Mouse (Mus musculus) midbrain, postnatal 0 days (tissue): ENCODE measurements around the gene Rsph9. TPM values are rescaled to one million over a fixed set of nuclear protein-coding genes. Genes with fewer than 3 reads are reported as not detected.

Source experiments
- ATAC-seq: fragments of 200-750 bp; cut with Nextera tagmentation; 2 replicates; pipeline ENCODE4 v1.8.0; 2017; ENCODE audit warnings: moderate number of reproducible peaks, mild to moderate bottlenecking, moderate TSS enrichment, moderate library complexity; ENCODE audit not compliant: low FRiP score
- DNase-seq: peaks from one replicate; pipeline ENCODE4 v3.0.0-alpha.2; 2015; ENCODE audit warnings: low spot score
- H3K27ac ChIP-seq: fragments of 300-500 bp; sonication (generic); 2 replicates; pipeline ENCODE4 v1.5.1; 2014; ENCODE audit warnings: low read depth, mild to moderate bottlenecking, low read length, mixed read lengths
- H3K27me3 ChIP-seq: fragments of 300-500 bp; sonication (generic); 2 replicates; pipeline ENCODE4 v1.6.1; 2014; ENCODE audit warnings: low read length, control low read depth, mixed read lengths; ENCODE audit not compliant: insufficient read depth
- H3K36me3 ChIP-seq: fragments of 300-500 bp; sonication (generic); 2 replicates; pipeline ENCODE4 v1.6.1; 2014; ENCODE audit warnings: low read length, control low read depth, mixed read lengths; ENCODE audit not compliant: insufficient read depth
- H3K4me1 ChIP-seq: fragments of 300-500 bp; sonication (generic); 2 replicates; pipeline ENCODE4 v1.6.1; 2014; ENCODE audit warnings: mild to moderate bottlenecking, control low read depth, antibody characterized with exemption, low read length, mixed read lengths; ENCODE audit not compliant: insufficient read depth
- H3K4me2 ChIP-seq: fragments of 300-500 bp; sonication (generic); 2 replicates; pipeline ENCODE4 v1.6.1; 2014; ENCODE audit warnings: low read depth, mild to moderate bottlenecking, low read length, mixed read lengths; ENCODE audit not compliant: poor library complexity, severe bottlenecking
- H3K4me3 ChIP-seq: fragments of 300-500 bp; sonication (generic); 2 replicates; pipeline ENCODE4 v1.5.1; 2014; ENCODE audit warnings: low read depth, mild to moderate bottlenecking, low read length, moderate library complexity
- H3K9ac ChIP-seq: fragments of 300-500 bp; sonication (generic); replicated peaks from 2 replicates; pipeline ENCODE4 v1.6.1; 2014; ENCODE audit warnings: mild to moderate bottlenecking, low read length, moderate library complexity, mixed read lengths; ENCODE audit not compliant: poor library complexity, severe bottlenecking
- H3K9me3 ChIP-seq: fragments of 300-500 bp; sonication (generic); 2 replicates; pipeline ENCODE4 v1.6.1; 2016; ENCODE audit warnings: low read length, control low read depth
- CTCF ChIP-seq: IDR thresholded peaks from 2 replicates; pipeline ENCODE4 v1.5.1; 2016; ENCODE audit warnings: antibody characterized with exemption, mild to moderate bottlenecking
- WGBS: fragments of 180-500 bp; shearing (Covaris S2); extraction: QIAGEN DNeasy Blood & Tissue Kit; methylation state at CpG from one replicate; pipeline ENCODE4 v1.1.7; 2014; 5-methylcytosine and 5-hydroxymethylcytosine counted together
- polyA plus RNA-seq: library from polyadenylated mRNA; unstranded; fragments of >200 nt; fragmentation: Nextera tagmentation; extraction: Ambion mirVana; gene quantifications from 2 replicates; pipeline ENCODE4 v1.2.1, GENCODE M21; 2015
- total RNA-seq: library from RNA; depleted of rRNA; stranded (reverse); fragments of >200 nt; gene quantifications from 2 replicates; pipeline ENCODE4 v1.2.3, GENCODE M21; 2014

Gene Rsph9
- total and polyA plus RNA-seq, 2 experiments from 2014 or later, result 55.6 to 103 TPM

DNA sequence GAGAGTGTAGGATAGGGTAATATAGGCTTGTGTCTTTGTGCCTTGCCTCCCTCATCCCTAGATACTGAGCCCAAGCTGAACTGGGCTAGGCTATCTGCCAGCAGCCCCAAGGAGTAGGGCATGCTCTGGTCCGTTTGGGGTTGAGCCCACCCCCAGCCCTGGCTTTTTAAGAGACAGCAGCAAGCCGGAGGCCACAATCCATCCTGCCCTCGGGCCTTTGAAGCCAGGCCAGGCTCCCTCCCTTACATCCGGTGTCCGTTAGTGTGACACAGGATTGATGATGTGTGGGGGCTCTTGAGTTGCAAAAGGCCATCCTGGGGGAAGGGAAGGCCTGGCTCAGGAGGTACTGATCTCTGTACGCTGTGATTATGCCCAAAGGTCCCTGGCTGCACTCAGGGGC is 17.4 kb downstream of the Rsph9 start:
- 88% methylated on average over 6 of the region's 6 CpGs for WGBS
- H3K9ac ChIP-seq, result no peak overlapping the region
- DNase-seq (no peak), ATAC-seq (no peak)
- TF ChIP-seq CTCF, result no peak
- no peak overlapping the region for H3K27ac ChIP-seq
- no peaks in the 10 kb centered on the region for H3K9me3 ChIP-seq
- H3K4me1 ChIP-seq, result no peaks in the 10 kb centered on the region
- no peaks in the 10 kb centered on the region for H3K27me3 ChIP-seq
- H3K4me3 ChIP-seq, result no peak overlapping the region
- no peak overlapping the region for H3K4me2 ChIP-seq
- peaks cover 82% of the 10 kb centered on the region for H3K36me3 ChIP-seq

- Histone ChIP-seq H3K9ac (no peak overlapping the region), H3K4me1 (no peaks in the 10 kb centered on the region), H3K27ac (no peak overlapping the region), H3K4me3 (no peak overlapping the region), H3K27me3 (no peaks in the 10 kb centered on the region), H3K36me3 (peaks cover 77% of the 10 kb centered on the region), H3K4me2 (no peak overlapping the region), H3K9me3 (no peaks in the 10 kb centered on the region)
- ATAC-seq (no peak), DNase-seq (no peak)
- WGBS, result 92% methylated on average over 12 of the region's 12 CpGs
- TF ChIP-seq CTCF, result no peak
These were observed 19.9 kb downstream of the Rsph9 start for GRCm38 (mm10) chr17:46123953-46124700.

GRCm38 (mm10) chr17:46123285-46123684 is 20.7 kb downstream of the Rsph9 start:
- TF ChIP-seq CTCF, result no peak
- DNase-seq, result no peak
- H3K4me2 ChIP-seq, result no peak overlapping the region
- no peaks in the 10 kb centered on the region for H3K9me3 ChIP-seq
- H3K36me3 ChIP-seq, result peaks cover 73% of the 10 kb centered on the region
- H3K27me3 ChIP-seq, result no peaks in the 10 kb centered on the region
- H3K4me3 ChIP-seq, result no peak overlapping the region
- H3K4me1 ChIP-seq, result no peaks in the 10 kb centered on the region
- H3K27ac ChIP-seq, result no peak overlapping the region
- no peak for ATAC-seq
- no peak overlapping the region for H3K9ac ChIP-seq
- 96% methylated on average over 4 of the region's 4 CpGs for WGBS

GRCm38 (mm10) chr17:46122791-46123190 is 21.2 kb downstream of the Rsph9 start:
- no peak for DNase-seq
- Histone ChIP-seq H3K9me3 (no peaks in the 10 kb centered on the region), H3K9ac (no peak overlapping the region), H3K4me1 (no peaks in the 10 kb centered on the region), H3K4me2 (no peak overlapping the region), H3K27ac (no peak overlapping the region), H3K27me3 (no peaks in the 10 kb centered on the region), H3K4me3 (no peak overlapping the region), H3K36me3 (peaks cover 73% of the 10 kb centered on the region)
- no peak for ATAC-seq
- WGBS, result 100% methylated on average over 4 of the region's 4 CpGs
- TF ChIP-seq CTCF, result no peak

- Histone ChIP-seq H3K27me3 (no peaks in the 10 kb centered on the region), H3K4me3 (no peak overlapping the region), H3K4me1 (no peaks in the 10 kb centered on the region), H3K9ac (no peak overlapping the region), H3K27ac (no peak overlapping the region), H3K36me3 (peaks cover 43% of the 10 kb centered on the region), H3K4me2 (no peak overlapping the region), H3K9me3 (no peaks in the 10 kb centered on the region)
- DNase-seq, result no peak
- 93% methylated on average over 10 of the region's 10 CpGs for WGBS
- ATAC-seq, result no peak
- TF ChIP-seq CTCF, result no peak
These were observed 24.4 kb downstream of the Rsph9 start for GRCm38 (mm10) chr17:46119641-46120040.

GRCm38 (mm10) chr17:46118423-46118850 is 25.6 kb downstream of the Rsph9 start:
- no peak overlapping the region for H3K27ac ChIP-seq
- DNase-seq (no peak), ATAC-seq (no peak)
- no peaks in the 10 kb centered on the region for H3K9me3 ChIP-seq
- no peak overlapping the region for H3K4me3 ChIP-seq
- peaks cover 31% of the 10 kb centered on the region for H3K36me3 ChIP-seq
- no peaks in the 10 kb centered on the region for H3K4me1 ChIP-seq
- WGBS, result 50% methylated on average over 4 of the region's 4 CpGs
- no peak overlapping the region for H3K4me2 ChIP-seq
- no peak overlapping the region for H3K9ac ChIP-seq
- no peak for TF ChIP-seq CTCF
- no peaks in the 10 kb centered on the region for H3K27me3 ChIP-seq
